Mouse (Mus musculus) megakaryocyte progenitor cell, adult 5-6 weeks (primary cell): ENCODE data around the gene Tbc1d14. TPM values are rescaled to one million over a fixed set of nuclear protein-coding genes. Genes with fewer than 3 reads are reported as not detected.

ENCODE experiments used
- ATAC-seq: replicated peaks from 2 replicates; pipeline ENCODE4 v1.8.0; 2016; ENCODE audit warnings: mild to moderate bottlenecking, moderate TSS enrichment, inconsistent platforms; ENCODE audit not compliant: poor library complexity
- total RNA-seq, 2 experiments: library from RNA; stranded (forward) in 1 of 2; stranded (reverse) in 1 of 2; fragments of 157-497, 149-512 nt in 1 of 2; fragments of 200-1000 nt in 1 of 2; gene quantifications; 2 replicates each; pipeline versions ENCODE4 v1.2.3 to v1.2.4; 2015 to 2017

Tbc1d14 gene
- total RNA-seq (2015) (13.7 and 19.5 TPM in 2 replicates), total RNA-seq (2017) (5.8 and 6.7 TPM in 2 replicates)

- no peak for ATAC-seq
These were observed at the start of gene Tbc1d14 for GRCm38 (mm10) chr5:36593176-36593575. TSS of gene Tbc1d14 (minus strand) at chr5:36593276.

DNA sequence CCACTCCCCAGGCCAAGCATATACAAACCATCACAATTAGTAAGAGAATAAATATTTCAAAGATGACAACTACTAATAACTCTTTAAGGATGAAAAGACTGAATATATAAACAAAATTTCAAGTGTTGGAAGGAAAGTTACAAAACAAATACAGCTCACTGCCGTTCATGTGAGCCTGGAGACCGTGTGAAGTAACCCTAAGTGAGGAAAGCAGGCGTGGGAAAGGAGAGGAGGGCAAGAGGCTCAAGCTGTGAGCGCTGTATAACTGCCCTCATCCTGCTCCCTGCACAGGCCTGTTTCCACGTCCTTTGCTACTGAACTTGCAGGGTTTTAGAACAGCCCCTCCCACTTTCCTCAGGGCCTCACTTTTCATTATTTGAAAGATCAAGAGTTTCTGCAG is 32.5 kb upstream of the Tbc1d14 start:
- no peak for ATAC-seq

GRCm38 (mm10) chr5:36623670-36624069 is 30.6 kb upstream of the Tbc1d14 start:
- no peak for ATAC-seq

GRCm38 (mm10) chr5:36621058-36621449 is 28.0 kb upstream of the Tbc1d14 start:
- ATAC-seq, result peak; percentile 27

- ATAC-seq, result peak; percentile 56
These were observed 27.5 kb upstream of the Tbc1d14 start for GRCm38 (mm10) chr5:36620409-36621057.

DNA sequence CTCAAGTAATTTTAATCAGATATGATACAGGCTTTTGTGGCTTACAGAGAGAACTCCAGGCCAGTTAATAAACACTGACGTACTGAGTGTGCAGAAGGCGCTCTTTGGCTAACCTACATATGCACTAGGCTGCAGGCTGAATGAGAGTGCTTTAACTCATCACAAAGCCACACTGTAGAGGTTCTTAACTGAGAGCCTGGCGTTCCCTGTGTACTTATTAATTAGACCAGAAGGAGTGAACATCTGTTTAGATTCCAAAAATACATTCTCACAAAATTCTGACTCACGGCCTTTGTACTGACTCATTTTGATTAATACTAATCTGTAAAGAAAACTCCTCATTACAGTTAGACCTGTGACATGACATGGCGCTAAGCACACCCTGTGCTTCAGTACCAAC is 25.8 kb upstream of the Tbc1d14 start:
- ATAC-seq, result peak; percentile 37

GRCm38 (mm10) chr5:36618356-36618755 is 25.3 kb upstream of the Tbc1d14 start:
- no peak; the same call in 1 of the 2 replicates for ATAC-seq

DNA sequence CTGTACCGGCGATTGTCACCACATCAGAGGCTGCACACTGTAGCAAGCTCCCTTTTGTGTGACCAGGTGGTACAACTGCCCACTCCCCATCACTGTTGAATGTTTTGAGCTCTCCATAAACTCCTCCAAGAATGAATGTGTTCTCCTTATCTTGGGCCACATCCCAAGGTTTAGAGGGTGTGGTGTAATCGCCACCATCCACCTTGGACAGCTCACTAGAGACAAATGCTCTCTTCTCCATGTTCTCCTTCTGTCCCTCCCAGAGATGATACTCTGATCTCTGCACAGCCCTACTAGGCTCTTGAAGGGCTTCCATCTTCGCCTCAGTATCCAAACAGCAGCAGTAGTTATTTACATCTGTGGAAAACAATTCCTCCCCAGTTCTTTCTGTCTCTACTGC is 21.0 kb upstream of the Tbc1d14 start:
- ATAC-seq, result no peak

- ATAC-seq, result no peak
These were observed 15.9 kb upstream of the Tbc1d14 start for GRCm38 (mm10) chr5:36608939-36609499.

GRCm38 (mm10) chr5:36603031-36603430 is 10.0 kb upstream of the Tbc1d14 start:
- peak; percentile 90 for ATAC-seq

DNA sequence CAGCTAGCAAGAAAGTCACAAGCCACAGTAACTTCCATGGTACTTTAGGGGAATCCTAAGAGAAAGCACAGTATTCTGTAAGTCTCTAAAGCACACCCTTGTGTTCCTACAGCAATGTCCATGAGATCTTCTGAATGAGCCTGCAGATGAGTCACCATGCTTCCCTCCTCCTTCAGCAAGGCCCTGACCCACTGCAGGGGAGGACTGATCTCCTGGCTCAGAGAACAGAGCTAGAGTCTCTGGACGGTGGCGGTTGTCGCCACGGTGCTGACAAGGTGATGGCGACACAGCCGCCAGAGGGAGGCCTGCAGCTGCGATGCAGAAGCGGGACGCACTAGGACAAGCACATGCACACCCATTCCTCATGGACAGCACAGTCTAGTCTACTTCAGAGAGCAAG is 9.0 kb upstream of the Tbc1d14 start:
- ATAC-seq, result no peak

- ATAC-seq, result no peak
These were observed 8.4 kb upstream of the Tbc1d14 start for GRCm38 (mm10) chr5:36601492-36601891.

DNA sequence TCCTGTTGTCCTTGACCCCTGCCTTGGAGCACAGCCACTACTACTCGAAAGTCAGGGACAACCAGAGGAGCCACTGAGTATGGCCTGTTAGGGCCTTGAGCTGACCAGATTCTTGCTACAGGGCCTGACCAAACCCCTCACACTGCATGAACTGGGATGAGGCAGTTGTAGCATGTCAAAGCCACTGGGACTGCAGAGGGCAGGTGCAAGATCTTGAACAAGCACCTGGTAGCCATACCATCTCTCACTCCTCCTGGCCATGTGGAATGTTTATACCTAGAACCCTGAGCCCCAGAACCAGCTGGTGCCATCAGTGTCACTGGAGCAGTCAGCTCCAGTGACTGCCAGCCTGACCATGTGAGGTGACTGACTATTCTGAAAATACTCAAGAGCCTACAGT is 5.8 kb upstream of the Tbc1d14 start:
- no peak for ATAC-seq

GRCm38 (mm10) chr5:36597653-36598052 is 4.6 kb upstream of the Tbc1d14 start:
- peak; percentile 76 for ATAC-seq

DNA sequence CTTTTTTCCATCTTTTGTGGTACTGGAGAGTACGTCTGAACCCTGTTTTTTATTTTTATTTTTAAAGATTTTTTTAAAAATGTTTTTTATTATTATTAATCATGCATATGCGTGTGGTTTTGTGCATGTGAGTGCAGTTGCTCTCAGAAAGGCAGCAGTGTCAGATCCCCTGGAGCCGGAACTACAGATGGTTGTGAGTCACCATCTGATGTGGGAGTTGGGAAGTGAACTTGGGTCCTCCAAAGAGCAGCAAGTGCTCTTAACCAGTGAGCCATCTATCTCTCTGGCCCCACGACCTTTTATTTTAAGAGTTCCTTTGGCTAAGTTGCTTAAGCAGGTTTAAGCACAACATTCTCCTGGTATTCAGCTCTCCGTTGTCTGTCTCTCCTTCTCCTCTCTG is 3.1 kb upstream of the Tbc1d14 start:
- no peak for ATAC-seq

DNA sequence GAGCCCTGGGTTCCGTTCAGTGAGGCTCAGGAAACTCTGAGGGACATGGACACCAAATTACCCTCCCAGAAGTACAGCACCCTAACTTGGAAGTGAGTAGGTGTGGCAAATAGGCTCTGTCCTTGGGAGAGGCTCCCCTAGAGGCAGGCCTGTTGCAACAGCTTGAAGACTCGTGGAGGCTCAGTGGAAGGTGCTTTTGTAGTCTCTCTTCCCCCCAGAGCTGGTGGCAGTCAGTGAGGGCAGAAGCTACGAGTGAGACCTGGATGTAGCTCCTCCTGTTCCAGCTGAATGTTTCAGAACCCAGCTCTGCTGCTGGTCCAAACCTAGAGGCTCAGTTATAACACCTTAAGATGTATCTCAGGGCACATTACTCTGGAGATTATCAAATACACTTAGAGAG is 2.0 kb upstream of the Tbc1d14 start:
- ATAC-seq, result peak; percentile 46

DNA sequence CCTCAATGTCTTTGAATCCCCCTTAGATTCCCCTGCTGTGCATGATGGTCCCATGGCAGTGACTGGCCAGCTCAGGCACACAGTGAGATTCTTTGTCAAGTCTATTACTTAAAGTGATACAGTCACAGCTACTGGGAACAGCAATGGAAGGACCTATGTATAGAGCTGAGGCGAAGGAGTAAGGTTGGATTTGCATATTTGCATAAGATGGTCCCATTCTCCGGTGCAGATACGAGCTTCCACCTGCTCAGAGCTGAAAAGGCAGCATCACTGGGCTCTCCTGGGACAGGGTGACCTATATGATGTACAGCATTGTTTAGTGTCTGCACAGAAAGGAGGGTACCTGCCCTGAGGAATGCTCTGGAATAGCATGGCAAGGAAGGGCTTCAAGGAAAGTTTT is 1.3 kb upstream of the Tbc1d14 start:
- ATAC-seq, result no peak

DNA sequence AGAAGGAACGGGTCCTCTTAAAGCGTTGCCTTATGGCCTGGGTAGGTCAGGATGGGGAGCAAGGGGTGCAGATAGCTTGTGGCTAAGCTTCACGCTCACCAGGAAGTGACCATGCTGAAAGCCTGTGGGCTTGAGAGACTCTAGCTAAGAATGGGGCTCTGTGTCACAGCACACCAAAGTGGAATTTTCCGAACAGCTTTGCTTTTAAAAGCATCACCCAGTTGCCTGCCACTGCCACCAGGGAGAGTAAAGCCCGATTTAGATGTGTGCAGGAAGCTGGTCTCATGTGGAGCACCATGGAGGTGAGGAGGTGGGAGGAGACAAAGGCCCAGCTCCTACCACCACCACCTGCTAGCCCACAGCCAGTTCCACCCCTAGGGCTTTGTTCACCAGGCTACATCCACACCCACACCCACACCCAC is 2.6 kb downstream of the Tbc1d14 start:
- ATAC-seq, result peak; percentile 35

GRCm38 (mm10) chr5:36584299-36584698 is 8.8 kb downstream of the Tbc1d14 start:
- ATAC-seq, result no peak

DNA sequence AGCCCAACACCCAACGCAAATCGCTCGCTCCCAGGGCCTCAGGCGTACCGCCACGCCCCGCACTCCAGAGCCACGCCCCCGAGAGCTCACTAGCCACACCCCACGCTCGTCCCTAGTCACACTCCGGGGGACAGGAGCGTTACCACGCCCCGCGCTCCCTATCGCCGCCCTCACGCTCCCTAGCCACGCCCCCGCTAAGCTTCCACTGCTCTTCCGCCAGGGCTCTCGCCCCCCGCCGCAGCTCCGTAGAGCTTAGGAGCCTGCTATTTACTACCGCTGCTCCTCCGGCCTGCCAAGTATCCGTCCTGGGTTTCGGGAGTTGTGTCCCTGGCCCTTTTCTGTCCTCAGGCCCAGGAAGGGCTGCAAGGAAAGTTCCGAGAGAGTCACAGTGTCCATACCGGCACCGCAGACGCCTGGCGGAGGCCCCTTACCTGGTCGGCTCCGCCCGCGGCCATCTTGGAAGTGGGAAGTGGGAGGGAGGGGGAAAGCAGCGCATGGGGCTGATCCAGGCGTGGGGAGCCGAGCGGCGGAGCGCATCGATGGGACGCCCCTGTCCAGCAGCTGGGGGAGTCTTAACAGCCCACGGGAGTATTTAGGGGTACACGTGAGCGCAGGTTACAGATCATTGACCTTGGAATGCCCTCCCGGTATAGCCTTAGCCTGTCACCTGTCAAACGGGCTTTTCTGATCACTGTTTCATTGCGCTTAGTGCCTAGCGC is 11.0 kb downstream of the Tbc1d14 start:
- peak; percentile 94 for ATAC-seq

DNA sequence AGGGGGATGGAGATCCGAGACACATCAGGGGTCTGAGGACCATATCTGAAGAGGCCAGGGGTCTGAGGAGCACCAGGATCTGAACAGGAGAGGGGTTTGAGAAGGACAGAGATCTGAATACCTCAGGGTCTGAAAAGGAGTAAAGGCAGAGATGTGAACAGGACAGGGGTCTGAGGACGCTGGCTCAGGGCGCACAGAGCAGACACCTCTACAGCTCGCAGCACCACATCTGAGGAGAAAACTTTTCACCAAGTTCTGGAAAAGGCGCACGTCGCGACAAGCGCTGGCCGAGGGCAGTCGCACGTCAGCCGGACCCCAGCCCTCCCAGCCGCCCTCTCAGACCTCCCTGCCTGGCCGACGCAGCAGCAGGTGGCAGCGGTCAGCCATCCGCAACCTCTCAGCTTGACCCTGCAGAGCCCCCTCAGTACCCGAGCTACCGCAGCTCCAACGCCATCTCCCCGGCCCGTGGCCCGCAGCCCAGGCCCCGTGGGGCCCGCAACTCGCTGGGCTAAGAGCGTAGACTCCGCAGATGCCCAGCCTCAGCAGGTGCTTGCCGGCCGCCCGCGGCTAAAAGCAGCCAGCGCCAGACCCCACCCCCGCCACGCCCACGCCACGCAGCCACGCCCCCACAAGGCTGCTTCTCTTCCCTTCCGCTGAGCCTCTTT is 11.7 kb downstream of the Tbc1d14 start:
- ATAC-seq, result no peak

DNA sequence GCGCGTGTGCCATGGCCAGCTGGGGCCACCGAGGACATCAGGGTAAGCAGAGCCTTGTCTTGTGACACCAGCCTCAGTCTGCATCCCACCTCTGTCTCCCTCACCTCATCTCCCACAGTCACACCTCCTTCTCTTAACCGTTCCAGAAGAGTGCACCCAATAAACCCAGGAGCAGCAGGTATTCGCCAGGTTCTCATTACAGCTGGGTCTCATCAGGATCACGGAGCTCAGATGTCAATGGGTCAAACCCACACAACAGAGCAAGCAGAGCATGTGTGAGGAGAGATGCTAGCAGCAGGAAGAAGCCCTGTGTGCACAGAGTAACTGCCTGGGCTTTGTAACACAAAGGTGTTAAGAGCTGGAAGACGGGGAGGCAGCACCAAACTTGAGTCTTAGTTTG is 13.1 kb downstream of the Tbc1d14 start:
- no peak for ATAC-seq
